Mouse (Mus musculus): Measurements from ENCODE around the gene Vps18. TPM values are rescaled to one million over a fixed set of nuclear protein-coding genes. Genes with fewer than 3 reads are reported as not detected.

Vps18 gene
- polyA plus RNA-seq, 1 experiment from 2014 or later, result 20.9 TPM

DNA sequence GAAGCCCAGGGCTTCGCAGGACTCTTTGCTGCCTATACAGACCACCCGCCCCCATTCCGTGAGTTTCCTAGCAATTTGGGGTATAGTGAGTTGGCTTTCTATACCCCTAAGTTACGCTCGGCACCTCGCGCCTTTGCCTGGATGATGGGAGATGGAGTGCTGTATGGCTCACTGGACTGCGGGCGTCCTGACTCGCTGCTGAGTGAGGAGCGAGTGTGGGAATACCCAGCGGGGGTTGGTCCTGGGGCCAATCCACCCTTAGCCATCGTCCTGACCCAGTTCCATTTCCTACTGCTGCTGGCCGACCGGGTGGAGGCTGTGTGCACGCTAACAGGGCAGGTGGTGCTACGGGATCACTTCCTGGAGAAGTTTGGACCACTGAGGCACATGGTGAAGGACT, 4.8 kb downstream of the Vps18 start:
- no peak for ATAC-seq
- H3K9me3 ChIP-seq, result no peaks in the 10 kb centered on the region
- H3K4me1 ChIP-seq (replicated peaks), result peaks cover 12% of the 10 kb centered on the region
- no peak overlapping the region for H3K4me2 ChIP-seq (replicated peaks)
- 92% methylated on average over 17 of the region's 17 CpGs for WGBS
- no peaks in the 10 kb centered on the region for H3K27me3 ChIP-seq (replicated peaks)
- H3K27ac ChIP-seq, result no peak overlapping the region
- no peak overlapping the region for H3K4me3 ChIP-seq (replicated peaks)
- H3K9ac ChIP-seq, result no peak overlapping the region
- peaks cover 41% of the 10 kb centered on the region for H3K36me3 ChIP-seq

DNA sequence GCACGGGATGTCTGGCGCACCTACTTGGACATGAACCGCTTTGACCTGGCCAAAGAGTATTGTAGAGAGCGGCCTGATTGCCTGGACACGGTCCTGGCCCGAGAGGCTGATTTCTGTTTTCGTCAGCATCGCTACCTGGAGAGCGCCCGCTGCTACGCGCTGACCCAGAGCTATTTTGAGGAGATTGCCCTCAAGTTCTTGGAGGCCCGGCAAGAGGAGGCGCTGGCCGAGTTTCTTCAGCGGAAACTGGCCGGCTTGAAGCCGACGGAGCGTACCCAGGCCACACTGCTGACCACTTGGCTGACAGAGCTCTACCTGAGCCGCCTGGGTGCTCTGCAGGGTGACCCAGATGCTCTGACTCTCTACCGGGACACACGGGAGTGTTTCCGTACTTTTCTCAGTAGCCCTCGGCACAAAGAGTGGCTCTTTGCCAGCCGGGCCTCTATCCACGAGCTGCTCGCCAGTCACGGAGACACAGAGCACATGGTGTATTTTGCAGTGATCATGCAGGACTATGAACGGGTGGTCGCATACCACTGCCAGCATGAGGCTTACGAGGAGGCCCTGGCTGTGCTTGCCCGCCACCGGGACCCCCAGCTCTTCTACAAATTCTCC, 5.3 kb downstream of the Vps18 start:
- H3K27me3 ChIP-seq (replicated peaks), result no peaks in the 10 kb centered on the region
- 93% methylated on average over 34 of the region's 34 CpGs for WGBS
- ATAC-seq, result no peak
- H3K4me1 ChIP-seq (replicated peaks), result peaks cover 14% of the 10 kb centered on the region
- H3K9me3 ChIP-seq, result no peaks in the 10 kb centered on the region
- H3K27ac ChIP-seq, result no peak overlapping the region
- H3K4me2 ChIP-seq (replicated peaks), result no peak overlapping the region
- no peak overlapping the region for H3K9ac ChIP-seq
- peaks cover 41% of the 10 kb centered on the region for H3K36me3 ChIP-seq
- no peak overlapping the region for H3K4me3 ChIP-seq (replicated peaks)

DNA sequence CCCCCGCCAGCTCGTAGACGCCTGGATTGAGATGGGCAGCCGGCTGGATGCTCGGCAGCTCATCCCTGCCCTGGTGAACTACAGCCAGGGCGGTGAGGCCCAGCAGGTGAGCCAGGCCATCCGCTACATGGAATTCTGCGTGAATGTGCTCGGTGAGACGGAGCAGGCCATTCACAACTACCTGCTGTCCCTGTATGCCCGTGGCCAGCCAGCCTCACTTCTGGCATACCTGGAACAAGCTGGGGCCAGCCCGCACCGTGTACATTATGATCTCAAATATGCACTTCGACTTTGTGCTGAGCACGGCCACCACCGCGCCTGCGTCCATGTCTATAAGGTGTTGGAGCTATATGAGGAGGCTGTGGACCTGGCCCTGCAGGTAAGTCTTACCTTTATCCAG, 5.9 kb downstream of the Vps18 start:
- 91% methylated on average over 18 of the region's 18 CpGs for WGBS
- Histone ChIP-seq H3K4me2 (replicated peaks) (no peak overlapping the region), H3K9ac (no peak overlapping the region), H3K27me3 (replicated peaks) (no peaks in the 10 kb centered on the region), H3K36me3 (peaks cover 41% of the 10 kb centered on the region), H3K27ac (no peak overlapping the region), H3K4me3 (replicated peaks) (no peak overlapping the region), H3K9me3 (no peaks in the 10 kb centered on the region), H3K4me1 (replicated peaks) (peaks cover 15% of the 10 kb centered on the region)
- ATAC-seq, result no peak

GRCm38 (mm10) chr2:119296756-119297155, 8.2 kb downstream of the Vps18 start:
- peaks cover 26% of the 10 kb centered on the region for H3K4me1 ChIP-seq (replicated peaks)
- no peaks in the 10 kb centered on the region for H3K27me3 ChIP-seq (replicated peaks)
- no peak overlapping the region for H3K27ac ChIP-seq
- H3K36me3 ChIP-seq, result peaks cover 31% of the 10 kb centered on the region
- whole genome bisulfite sequencing, result 94% methylated on average over 12 of the region's 12 CpGs
- H3K9me3 ChIP-seq, result no peaks in the 10 kb centered on the region
- H3K4me3 ChIP-seq (replicated peaks), result no peak overlapping the region
- ATAC-seq, result no peak
- H3K4me2 ChIP-seq (replicated peaks), result no peak overlapping the region
- H3K9ac ChIP-seq, result no peak overlapping the region

DNA sequence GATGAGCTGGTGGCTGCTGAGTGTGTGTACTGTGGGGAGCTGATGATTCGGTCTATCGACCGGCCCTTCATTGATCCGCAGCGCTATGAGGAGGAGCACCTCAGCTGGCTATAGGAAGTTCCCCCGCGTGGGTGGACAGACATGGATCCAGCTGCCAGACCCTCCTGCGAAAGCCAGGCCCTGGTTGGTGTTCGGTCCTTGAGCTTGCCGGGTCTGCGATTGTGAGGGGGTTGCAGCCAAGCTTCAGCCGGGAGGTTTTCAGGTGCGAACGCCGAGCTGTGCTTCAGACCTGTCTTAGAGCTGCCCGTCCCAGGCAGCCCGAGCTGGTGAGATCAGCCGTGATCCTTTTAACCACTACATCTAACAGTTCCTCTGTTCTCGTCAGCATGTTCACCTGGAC, 9.0 kb downstream of the Vps18 start:
- 93% methylated on average over 19 of the region's 19 CpGs for WGBS
- H3K9me3 ChIP-seq, result no peaks in the 10 kb centered on the region
- peaks cover 30% of the 10 kb centered on the region for H3K36me3 ChIP-seq
- no peak overlapping the region for H3K27ac ChIP-seq
- no peak overlapping the region for H3K4me2 ChIP-seq (replicated peaks)
- no peak for ATAC-seq
- no peak overlapping the region for H3K4me3 ChIP-seq (replicated peaks)
- no peak overlapping the region for H3K9ac ChIP-seq
- no peaks in the 10 kb centered on the region for H3K27me3 ChIP-seq (replicated peaks)
- peaks cover 26% of the 10 kb centered on the region for H3K4me1 ChIP-seq (replicated peaks)

DNA sequence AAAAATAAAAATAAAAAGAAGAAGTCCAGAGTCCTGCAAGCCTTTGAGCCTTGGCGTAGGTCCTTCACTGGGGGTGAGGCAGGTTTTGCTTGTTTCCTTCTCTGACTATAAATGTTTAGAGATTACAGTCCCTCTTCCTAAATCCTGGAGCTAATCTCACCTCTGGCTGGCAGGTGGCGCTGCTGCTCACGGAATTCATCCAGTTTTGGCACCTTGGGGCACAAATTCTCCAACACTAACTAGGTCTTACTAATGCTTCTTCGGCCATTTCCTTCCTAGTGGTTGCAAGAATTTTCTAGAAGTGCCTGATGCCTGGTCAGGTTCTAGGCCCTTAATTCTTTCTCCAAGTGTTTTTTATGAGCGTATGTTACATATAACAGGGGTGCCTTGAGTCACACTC, 9.8 kb downstream of the Vps18 start:
- Histone ChIP-seq H3K27ac (no peak overlapping the region), H3K4me2 (replicated peaks) (no peak overlapping the region), H3K4me1 (replicated peaks) (peaks cover 26% of the 10 kb centered on the region), H3K9ac (no peak overlapping the region), H3K27me3 (replicated peaks) (no peaks in the 10 kb centered on the region), H3K4me3 (replicated peaks) (no peak overlapping the region), H3K36me3 (peaks cover 24% of the 10 kb centered on the region), H3K9me3 (no peaks in the 10 kb centered on the region)
- no peak for ATAC-seq
- 41% methylated on average over 5 of the region's 5 CpGs for WGBS

DNA sequence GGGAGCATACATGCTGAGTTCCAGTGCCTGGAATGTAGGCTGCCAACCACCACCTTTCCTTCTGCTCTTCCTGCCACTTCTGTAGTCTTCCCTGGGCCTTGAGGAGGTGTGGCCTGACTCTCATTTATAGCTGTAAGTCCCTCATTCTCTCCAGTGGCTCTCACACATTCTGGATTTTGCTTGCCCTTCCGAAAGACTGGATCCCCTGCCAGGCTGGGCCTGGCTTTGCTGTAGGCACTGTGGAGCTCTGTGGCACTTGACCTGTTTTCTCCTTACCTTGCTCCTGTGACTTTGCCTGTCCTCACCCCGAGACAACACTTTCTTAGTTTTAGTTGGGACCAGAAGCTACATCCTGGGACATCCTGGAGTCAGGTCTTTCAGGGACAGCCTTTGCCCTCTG, 10.3 kb downstream of the Vps18 start:
- no peaks in the 10 kb centered on the region for H3K27me3 ChIP-seq (replicated peaks)
- no peak overlapping the region for H3K27ac ChIP-seq
- 87% methylated on average over 2 of the region's 2 CpGs for WGBS
- H3K4me3 ChIP-seq (replicated peaks), result no peak overlapping the region
- H3K9ac ChIP-seq, result no peak overlapping the region
- no peak overlapping the region for H3K4me2 ChIP-seq (replicated peaks)
- ATAC-seq, result no peak
- peaks cover 26% of the 10 kb centered on the region for H3K4me1 ChIP-seq (replicated peaks)
- H3K36me3 ChIP-seq, result peaks cover 19% of the 10 kb centered on the region
- H3K9me3 ChIP-seq, result no peaks in the 10 kb centered on the region

GRCm38 (mm10) chr2:119299981-119300818, 11.7 kb downstream of the Vps18 start:
- peak; percentile 91 for ATAC-seq

DNA sequence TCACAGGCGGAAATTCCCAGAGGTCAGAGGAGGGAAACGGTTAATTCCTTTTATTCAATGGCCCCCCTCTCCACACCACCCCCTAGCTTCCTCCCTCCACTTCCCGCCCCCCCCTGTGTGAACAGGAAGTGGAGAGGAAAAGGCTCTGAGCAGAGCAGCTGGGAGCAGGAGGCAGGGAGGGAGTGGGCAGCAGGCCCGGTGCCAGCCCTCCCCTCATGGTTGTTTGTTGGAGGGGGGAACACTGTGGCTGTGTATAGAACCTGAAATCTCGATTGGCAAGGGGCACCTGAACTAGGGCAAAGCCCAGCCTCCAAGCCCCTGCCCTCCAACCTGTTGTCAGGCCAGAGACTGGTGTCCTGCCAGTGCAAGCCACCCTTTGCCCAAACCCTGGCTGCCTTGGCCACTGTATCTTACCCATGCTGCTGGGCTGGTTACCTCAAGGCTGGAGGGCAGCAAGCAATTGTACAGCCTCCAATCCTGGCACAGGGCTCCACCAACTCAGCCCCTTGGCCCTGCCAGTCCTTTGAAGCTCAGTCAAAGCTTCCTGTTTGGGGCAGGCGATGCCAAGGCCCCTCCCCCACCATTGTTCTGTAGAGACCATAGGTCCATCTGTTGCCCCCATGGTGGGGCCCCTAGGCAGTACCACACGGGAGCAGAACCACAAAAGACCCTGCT, 12.4 kb downstream of the Vps18 start:
- H3K4me1 ChIP-seq (replicated peaks), result peaks cover 36% of the 10 kb centered on the region
- WGBS, result 49% methylated on average over 7 of the region's 7 CpGs
- peak overlapping the region; percentile 55 for H3K4me2 ChIP-seq (replicated peaks)
- H3K36me3 ChIP-seq, result peaks cover 12% of the 10 kb centered on the region
- H3K4me3 ChIP-seq (replicated peaks), result 0 out of 2 replicates have a peak overlapping the region, but pooled peaks have one; percentile 4
- peak overlapping the region; percentile 68 for H3K27ac ChIP-seq
- H3K9ac ChIP-seq, result 0 out of 2 replicates have a peak overlapping the region, but pooled peaks have one; percentile 18
- H3K9me3 ChIP-seq, result no peaks in the 10 kb centered on the region
- no peaks in the 10 kb centered on the region for H3K27me3 ChIP-seq (replicated peaks)
- peak; percentile 13; the same call in 1 of the 2 replicates for ATAC-seq

More at GRCm38 (mm10) chr2:119299981-119300818, 11.7 kb downstream of the Vps18 start:
- peak overlapping the region; percentile 55 for H3K4me2 ChIP-seq (replicated peaks)
- 0 out of 2 replicates have a peak overlapping the region, but pooled peaks have one; percentile 18 for H3K9ac ChIP-seq
- peak overlapping the region; percentile 4; the same call in 1 of the 2 replicates for H3K4me3 ChIP-seq (replicated peaks)
- H3K27me3 ChIP-seq (replicated peaks), result no peaks in the 10 kb centered on the region
- 8% methylated on average over 15 of the region's 15 CpGs for WGBS
- H3K9me3 ChIP-seq, result no peaks in the 10 kb centered on the region
- H3K27ac ChIP-seq, result peak overlapping the region; percentile 68
- H3K4me1 ChIP-seq (replicated peaks), result peaks cover 33% of the 10 kb centered on the region
- peaks cover 12% of the 10 kb centered on the region for H3K36me3 ChIP-seq

GRCm38 (mm10) chr2:119302876-119303275, 14.3 kb downstream of the Vps18 start:
- Histone ChIP-seq H3K27me3 (replicated peaks) (no peaks in the 10 kb centered on the region), H3K9ac (no peak overlapping the region), H3K9me3 (no peaks in the 10 kb centered on the region), H3K4me3 (replicated peaks) (no peak overlapping the region), H3K36me3 (peaks cover under 1% of the 10 kb centered on the region; the same call in 1 of the 2 replicates), H3K4me1 (replicated peaks) (peaks cover 36% of the 10 kb centered on the region), H3K4me2 (replicated peaks) (no peak overlapping the region), H3K27ac (no peak overlapping the region)
- ATAC-seq, result no peak
- WGBS, result 76% methylated on average over 6 of the region's 6 CpGs

GRCm38 (mm10) chr2:119304391-119304790, 15.9 kb downstream of the Vps18 start:
- no peak for ATAC-seq
- H3K4me1 ChIP-seq (replicated peaks), result peaks cover 32% of the 10 kb centered on the region
- no peaks in the 10 kb centered on the region for H3K27me3 ChIP-seq (replicated peaks)
- no peak overlapping the region for H3K4me2 ChIP-seq (replicated peaks)
- no peak overlapping the region for H3K9ac ChIP-seq
- no peak overlapping the region for H3K4me3 ChIP-seq (replicated peaks)
- WGBS, result 45% methylated on average over 3 of the region's 3 CpGs
- H3K36me3 ChIP-seq, result no peaks in the 10 kb centered on the region
- H3K27ac ChIP-seq, result 0 out of 2 replicates have a peak overlapping the region, but pooled peaks have one; percentile 64
- H3K9me3 ChIP-seq, result no peaks in the 10 kb centered on the region

DNA sequence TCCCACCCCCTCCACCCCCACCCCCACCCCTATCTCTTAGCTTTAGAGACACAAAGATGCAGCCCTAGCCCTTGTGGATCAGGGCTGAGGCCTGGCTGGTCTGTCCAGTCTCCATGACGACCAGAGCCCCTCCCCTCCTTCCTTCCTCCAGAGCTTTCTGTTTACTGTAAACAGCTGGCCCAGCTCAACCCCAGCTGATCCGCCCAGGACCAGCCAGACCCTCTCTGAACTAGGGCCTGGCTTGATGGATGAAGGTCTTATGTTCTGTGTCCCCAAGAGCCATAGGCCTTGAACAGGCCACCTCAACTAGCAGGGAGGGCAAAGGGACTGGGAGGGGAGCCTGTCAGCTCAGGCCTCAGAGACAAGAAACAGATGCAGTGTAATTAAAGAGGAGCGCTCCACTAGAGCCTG, 16.3 kb downstream of the Vps18 start:
- H3K9ac ChIP-seq, result no peak overlapping the region
- peaks cover 32% of the 10 kb centered on the region for H3K4me1 ChIP-seq (replicated peaks)
- peak overlapping the region; percentile 64 for H3K27ac ChIP-seq
- H3K36me3 ChIP-seq, result no peaks in the 10 kb centered on the region
- no peak overlapping the region for H3K4me2 ChIP-seq (replicated peaks)
- peak; percentile 55 for ATAC-seq
- 29% methylated on average over 3 of the region's 3 CpGs for WGBS
- no peaks in the 10 kb centered on the region for H3K9me3 ChIP-seq
- no peak overlapping the region for H3K4me3 ChIP-seq (replicated peaks)
- H3K27me3 ChIP-seq (replicated peaks), result no peaks in the 10 kb centered on the region
